Mouse (Mus musculus) right cerebral cortex, adult 18-20 months (tissue): Measurements from ENCODE around the gene Mustn1.
A peak's percentile ranks its signal among the peaks of the same experiment; 100 is the strongest.

Experiments used
- DNase-seq: peaks from one replicate; pipeline ENCODE4 v3.0.0; 2022; ENCODE audit warnings: mixed read lengths

The Mustn1 gene

DNA sequence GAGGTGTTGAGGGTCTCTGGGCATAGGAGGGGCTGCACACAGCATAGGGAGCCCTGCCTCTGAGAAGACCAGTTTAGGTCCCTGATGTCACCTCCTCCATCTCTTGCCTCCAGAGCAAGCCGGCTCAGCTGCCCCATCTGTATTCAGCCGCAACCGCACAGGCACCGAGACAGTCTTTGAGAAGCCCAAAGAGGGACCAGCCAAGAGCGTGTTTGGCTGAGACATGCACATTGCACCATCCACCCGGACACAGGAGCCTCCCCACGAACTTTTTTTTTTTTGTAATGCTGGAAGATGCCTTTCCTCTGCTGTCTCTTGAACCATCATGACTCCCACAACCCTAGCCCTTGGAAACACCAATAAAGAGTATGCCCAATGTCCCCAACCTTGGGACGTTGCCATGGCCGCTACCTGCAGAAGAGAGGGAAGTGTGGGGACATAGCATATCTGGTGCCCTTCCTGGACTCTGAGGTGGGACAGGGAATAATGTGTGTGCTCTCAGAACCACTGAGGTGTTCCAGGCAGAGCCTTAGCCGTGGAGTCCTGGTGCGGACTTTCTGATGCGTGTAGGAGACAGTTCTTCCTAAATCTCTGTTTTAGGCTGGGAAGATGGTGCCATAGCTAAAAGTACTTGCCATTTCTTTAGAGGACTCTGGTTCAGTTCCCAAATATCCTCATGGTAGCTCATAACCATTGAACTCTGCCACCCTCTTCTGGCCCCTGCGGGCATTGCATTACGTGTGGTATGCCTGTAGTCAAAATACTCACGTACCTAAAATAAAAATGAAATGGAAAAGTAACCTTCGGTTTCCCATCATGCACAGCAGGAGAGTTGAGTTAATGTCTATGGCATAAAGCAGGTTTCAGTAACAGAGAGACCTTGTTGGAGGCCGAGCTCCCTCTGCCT, 2.1 kb downstream of the Mustn1 start:
- peak; percentile 43 for DNase-seq

DNA sequence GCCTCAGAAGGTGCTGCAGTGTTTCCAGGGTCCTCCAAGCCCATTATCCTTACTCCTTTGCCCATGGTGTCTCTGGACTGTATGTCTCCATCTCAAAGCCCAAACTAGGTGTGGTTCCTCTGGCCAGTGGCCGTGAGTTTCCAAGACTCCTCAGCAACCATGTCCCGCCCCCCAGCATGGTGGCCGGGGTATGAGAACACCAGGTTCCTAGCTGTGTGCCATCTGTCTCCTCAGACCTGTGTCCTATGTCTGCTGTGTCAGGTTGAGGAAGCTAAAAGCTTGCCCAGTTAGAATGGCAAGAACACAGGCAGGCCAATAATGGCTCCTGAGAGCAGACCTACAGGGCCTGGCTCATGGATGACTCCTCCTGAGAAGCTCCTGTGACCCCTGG, 2.7 kb downstream of the Mustn1 start:
- DNase-seq: no peak

GRCm38 (mm10) chr14:30885298-30885697, 6.3 kb downstream of the Mustn1 start:
- no peak for DNase-seq

GRCm38 (mm10) chr14:30886204-30886603, 7.2 kb downstream of the Mustn1 start, which contains the start of gene Itih4:
Gene Itih4 (plus strand): TSS chr14:30886476.
- no peak for DNase-seq

- DNase-seq: no peak
Observed at GRCm38 (mm10) chr14:30888271-30888732, 9.3 kb downstream of the Mustn1 start.

DNA sequence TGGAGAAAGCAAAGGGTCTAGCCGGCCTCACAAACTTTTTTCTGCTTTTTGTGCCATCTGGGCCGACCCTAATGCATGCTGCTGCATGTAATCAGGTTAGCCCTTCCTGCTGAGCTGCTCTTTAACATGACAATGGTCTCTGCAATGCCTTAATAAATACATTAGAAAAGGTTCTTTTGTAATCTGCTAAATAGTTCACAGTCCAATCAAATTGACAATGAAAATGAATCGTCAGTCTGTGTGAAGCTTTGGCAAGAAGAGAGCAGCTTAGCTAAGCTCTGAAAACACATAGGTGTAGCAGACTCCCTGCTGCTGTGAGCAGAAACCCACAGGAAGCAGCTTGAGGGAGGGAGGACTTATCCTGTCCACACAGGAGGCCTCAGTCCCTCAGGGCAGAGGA, 21.0 kb downstream of the Mustn1 start:
- DNase-seq: no peak

GRCm38 (mm10) chr14:30902628-30903027, 23.6 kb downstream of the Mustn1 start:
- no peak for DNase-seq

- no peak for DNase-seq
Observed at GRCm38 (mm10) chr14:30903036-30903435, 24.0 kb downstream of the Mustn1 start.

DNA sequence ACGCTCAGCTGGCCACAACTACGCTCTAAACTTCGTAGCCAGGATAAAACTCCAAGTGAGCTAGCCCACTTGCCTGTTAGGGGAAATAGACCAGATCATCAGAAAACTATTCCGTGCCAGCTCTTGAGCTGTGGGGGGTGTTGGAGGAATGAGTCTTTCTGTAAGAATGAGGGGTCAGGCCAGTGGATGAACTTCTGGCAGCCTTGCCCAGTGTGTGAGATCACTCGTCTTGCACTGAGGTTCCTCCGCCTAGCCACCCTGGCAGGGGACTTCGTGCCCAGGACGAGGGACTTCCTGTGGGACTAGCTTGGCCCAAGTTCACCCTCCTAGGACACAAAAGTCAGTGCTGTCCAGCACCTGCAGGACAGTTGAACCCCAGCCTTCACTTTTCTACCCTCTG, 25.3 kb downstream of the Mustn1 start:
- DNase-seq: no peak

- no peak for DNase-seq
Observed at GRCm38 (mm10) chr14:30906001-30906400, 27.0 kb downstream of the Mustn1 start.

DNA sequence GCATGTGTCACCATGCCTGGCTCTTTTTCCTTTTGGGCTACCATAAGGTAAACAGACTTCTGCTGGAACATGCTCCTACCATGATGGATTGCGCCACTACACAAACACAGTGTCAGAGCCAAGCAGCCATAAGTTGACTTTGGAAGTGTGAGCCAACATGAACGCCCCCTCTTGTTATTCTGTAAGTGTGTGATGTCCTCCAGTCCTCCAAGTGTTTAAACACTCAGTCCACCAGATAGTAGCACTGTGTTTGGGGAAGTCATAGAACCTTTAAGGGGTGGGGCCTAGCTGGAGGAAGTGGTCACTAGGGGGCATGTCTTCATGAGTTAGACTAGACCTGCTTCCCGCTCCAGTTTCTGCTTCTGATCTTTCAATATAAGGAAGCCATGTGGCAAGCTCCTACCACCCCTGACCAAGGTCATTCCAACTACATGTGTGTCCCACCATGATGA, 28.8 kb downstream of the Mustn1 start:
- DNase-seq: no peak

- no peak for DNase-seq
Observed at GRCm38 (mm10) chr14:30911141-30911540, 32.1 kb downstream of the Mustn1 start.

- DNase-seq: no peak
Observed at GRCm38 (mm10) chr14:30912641-30913040, 33.6 kb downstream of the Mustn1 start.

DNA sequence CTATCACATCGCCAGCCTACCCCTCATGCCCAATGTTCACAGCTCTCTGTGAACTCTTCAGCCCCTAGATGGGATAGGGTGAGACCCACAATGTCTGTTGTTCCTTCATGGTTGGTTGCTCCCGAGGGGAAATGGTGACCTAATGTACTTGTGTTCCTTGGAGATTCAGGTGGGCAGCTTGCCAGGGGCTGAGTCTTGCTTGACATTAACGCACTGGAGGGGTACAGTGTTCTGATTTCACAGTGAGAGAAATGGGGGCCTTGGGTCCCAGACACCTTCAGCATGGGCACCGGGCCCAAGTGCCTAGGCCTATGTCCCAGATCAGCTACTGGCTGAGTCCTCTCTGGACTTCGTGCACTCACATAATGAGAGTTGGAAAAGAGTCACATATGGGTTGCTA, 34.4 kb downstream of the Mustn1 start:
- no peak for DNase-seq

- DNase-seq: no peak
Observed at GRCm38 (mm10) chr14:30916516-30916915, 37.5 kb downstream of the Mustn1 start.

DNA sequence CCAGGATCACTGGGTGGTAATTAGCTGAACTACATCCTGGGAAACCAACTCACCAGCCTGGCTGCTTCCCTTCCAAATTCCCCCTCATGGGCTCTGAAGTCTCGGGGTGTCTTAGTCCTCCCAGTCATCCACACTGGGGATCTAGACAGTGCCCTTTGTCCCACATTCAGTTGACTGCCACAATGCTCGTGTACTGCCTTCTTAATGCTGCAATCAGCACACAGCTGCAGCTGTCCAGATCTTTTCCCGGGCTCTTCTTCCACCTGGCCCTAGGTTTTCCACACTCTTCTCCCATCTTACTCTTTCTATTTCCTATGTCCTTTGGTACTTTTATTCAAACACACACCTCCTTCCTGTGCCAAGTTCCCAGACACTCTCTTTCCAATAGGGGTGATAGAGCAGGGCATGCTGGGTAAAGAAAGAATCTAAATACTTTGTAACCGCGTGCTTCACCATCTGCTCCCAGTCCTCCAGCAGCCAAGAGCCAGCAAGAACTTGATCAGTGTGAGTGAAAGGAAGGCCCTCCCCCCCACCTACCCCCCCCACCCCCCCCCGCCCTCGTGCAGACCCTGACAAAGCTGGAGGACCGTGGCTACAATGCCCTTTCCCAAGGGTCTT, 43.2 kb downstream of the Mustn1 start:
- DNase-seq: no peak

DNA sequence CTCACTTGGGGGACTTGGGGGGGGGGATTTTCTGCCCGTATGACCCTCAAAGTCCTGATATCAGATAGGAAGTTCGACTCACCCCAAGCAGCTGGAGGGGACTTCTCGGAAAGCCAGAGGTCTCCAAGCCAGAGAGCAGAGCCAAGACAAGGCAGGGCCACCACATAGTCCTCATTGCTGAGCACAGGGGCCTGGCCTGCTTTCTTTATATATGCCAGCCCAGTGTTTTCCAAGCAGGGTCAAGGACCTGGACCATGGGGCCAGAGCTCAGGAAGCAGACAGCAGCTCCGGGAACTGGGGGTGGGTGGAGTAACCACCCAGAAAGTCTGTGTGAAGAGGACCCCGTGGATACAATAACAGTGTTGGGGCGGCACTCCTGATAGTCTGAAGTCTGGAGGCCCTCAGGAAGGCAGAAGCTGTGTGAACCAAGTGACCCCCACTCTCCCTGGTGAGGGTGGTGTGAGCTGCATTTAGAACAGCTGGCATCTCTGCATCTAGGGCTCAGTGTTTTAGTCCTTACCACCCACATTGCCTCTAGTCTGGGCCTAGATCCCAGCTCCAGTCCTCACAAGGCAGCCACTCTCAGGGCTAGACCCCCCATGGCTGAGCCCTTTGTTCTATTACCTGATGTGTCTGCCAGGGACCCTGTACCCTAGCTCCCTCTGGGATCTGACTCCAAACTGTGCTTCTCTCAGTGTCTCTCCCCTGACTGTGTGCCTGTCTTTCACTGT, 44.5 kb downstream of the Mustn1 start, which contains the start of gene Itih3:
Itih3 (minus strand) TSS at position 386 of the 731 bp plus-strand sequence.
- peak; percentile 43 for DNase-seq

GRCm38 (mm10) chr14:30925492-30925891, 46.5 kb downstream of the Mustn1 start:
- no peak for DNase-seq

DNA sequence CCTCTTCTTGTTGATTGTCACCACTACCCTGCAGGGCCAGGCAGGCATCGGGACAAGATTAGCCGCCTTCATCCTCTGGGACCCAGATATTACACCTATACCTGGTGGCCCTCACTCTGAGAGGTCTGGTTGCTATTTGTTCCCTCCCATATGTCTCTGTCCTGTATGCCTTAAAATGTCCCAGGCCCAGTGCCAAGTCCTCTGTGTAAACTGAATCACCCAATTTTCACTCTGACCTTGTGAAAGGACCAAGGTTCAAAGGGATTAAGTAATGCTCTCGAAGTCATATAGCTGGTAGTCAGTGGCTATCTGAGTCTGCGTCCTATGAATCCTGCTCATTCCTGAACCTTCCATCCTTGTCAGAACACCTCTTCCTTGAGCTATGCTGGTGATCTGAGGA, 51.4 kb downstream of the Mustn1 start:
- no peak for DNase-seq
